ENCODE assay signal across 23 mouse cellular contexts in the genomic region with DNA sequence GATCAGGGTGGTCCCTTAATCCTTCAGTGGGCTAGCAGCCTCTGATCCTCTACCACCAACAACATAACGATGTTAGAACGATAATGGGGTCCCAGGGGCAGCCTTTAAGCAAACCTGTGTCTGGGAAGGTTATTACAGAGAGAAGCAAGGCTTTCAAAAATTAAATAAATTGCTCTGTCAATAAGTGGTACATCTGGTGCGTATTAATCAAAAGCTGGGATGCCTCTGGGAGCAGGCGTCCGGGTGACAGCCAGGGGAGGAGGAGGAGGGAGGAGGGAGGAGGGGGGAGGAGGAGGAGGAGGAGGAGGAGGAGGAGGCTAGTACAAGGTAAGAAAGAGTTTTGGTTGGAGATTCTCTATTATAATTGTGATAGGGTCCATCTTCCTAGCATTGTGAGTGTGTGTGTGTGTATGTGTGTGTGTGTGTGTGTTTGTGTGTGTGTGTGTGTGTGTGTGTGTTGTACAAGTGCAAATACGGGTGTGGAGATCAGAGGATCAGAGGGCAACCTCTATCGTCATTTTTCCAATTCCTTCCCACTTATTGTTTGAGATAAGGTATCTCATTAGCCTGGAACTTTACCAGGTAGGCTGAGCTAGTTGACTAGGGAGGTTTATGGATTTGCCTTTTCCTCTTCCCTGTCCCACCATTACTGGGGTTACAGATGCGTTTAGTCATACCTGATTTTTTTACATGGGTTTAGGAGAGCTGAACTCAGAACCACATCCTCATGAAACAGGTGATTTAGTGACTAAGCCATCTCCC. TPM values are rescaled to one million over a fixed set of nuclear protein-coding genes. Genes with fewer than 3 reads are reported as not detected.
DNase-seq lines count a peak whose midpoint lies in the region; ATAC-seq and TF ChIP-seq lines count a peak whose summit lies in the region.
"Had no signal": no experiment of that assay in that cellular context is flagged by ENCODE, and none has a peak within 500 bp of the region (broad histone marks: within the 10 kb centered on the region; RNA-seq: fewer than 3 reads in every experiment).

No protein-coding gene starts in this region.

- TF ChIP-seq CTCF in gastrocnemius, adult 2 months (IDR thresholded peaks at IDR 0.05) = no peak

- no peaks in the 10 kb centered on the region for H3K36me3 ChIP-seq in embryonic facial prominence, embryonic 14.5 days (ENCODE audit: control insufficient read depth, insufficient read depth, low read length)
- H3K36me3 ChIP-seq: hindbrain, embryonic 15.5 days; liver, embryonic 13.5 days; midbrain, embryonic 13.5 days; neural tube, embryonic 12.5 days had no signal

- H3K27me3 ChIP-seq in embryonic facial prominence, embryonic 14.5 days (replicated peaks; ENCODE audit: control insufficient read depth, insufficient read depth, low read length) = no peaks in the 10 kb centered on the region
- H3K27me3 ChIP-seq: hindbrain, embryonic 15.5 days; liver, embryonic 13.5 days; midbrain, embryonic 13.5 days; neural tube, embryonic 12.5 days had no signal

- H3K27ac ChIP-seq in embryonic facial prominence, embryonic 14.5 days (replicated peaks; ENCODE audit: low read depth, low read length) = no peak overlapping the region
- H3K27ac ChIP-seq in gastrocnemius, adult 2 months = no peak overlapping the region
- H3K27ac ChIP-seq: heart, adult 2 months; hindbrain, embryonic 15.5 days; kidney, postnatal 0 days; liver, embryonic 13.5 days; midbrain, embryonic 13.5 days; neural tube, embryonic 12.5 days had no signal

- H3K4me1 ChIP-seq in embryonic facial prominence, embryonic 14.5 days (ENCODE audit: control insufficient read depth, insufficient read depth, low read length) = no peaks in the 10 kb centered on the region
- H3K4me1 ChIP-seq: hindbrain, embryonic 15.5 days; liver, embryonic 13.5 days; neural tube, embryonic 12.5 days had no signal

- peak; percentile 28 for DNase-seq in embryo, embryonic 10 days (ENCODE audit: low spot score)
- no peak for DNase-seq in embryo, embryonic 9.5 days (ENCODE audit: extremely low spot score)
- DNase-seq in MN1 (ENCODE audit: low spot score) = peak; percentile 11
- DNase-seq in embryonic facial prominence, embryonic 14.5 days (ENCODE audit: low spot score) = peak; percentile 36
- DNase-seq in mesoderm, embryonic 11.5 days (ENCODE audit: low read depth, low spot score) = peak; percentile 41
- no peak for DNase-seq in gastrocnemius, adult 2 months
- no peak for DNase-seq in left cerebral cortex, adult 11 months (ENCODE audit: low spot score)
- DNase-seq: adrenal gland, postnatal 10 days; cerebellum, adult 8-10 months; forebrain, postnatal 0 days; gastrocnemius, postnatal 25 days; heart, adult 2 months; kidney, adult 11 months; liver, embryonic 13.5 days; lung, adult 2 months; lung, postnatal 14 days; retina, postnatal 1 day; right cerebral cortex, postnatal 25 days; thymus, postnatal 25 days had no signal

- intact Hi-C loops in gastrocnemius, adult 2 months (cut with DNase I) = no loop called here

- H3K4me3 ChIP-seq in embryonic facial prominence, embryonic 14.5 days (ENCODE audit: low read depth, low read length) = no peak overlapping the region
- H3K4me3 ChIP-seq in gastrocnemius, adult 2 months = no peak overlapping the region
- H3K4me3 ChIP-seq: heart, adult 2 months; hindbrain, embryonic 15.5 days; liver, embryonic 13.5 days; midbrain, embryonic 13.5 days; neural tube, embryonic 12.5 days had no signal

- H3K9me3 ChIP-seq in embryonic facial prominence, embryonic 14.5 days (ENCODE audit: control insufficient read depth, low read length) = no peaks in the 10 kb centered on the region
- H3K9me3 ChIP-seq: hindbrain, embryonic 15.5 days; liver, embryonic 13.5 days; midbrain, embryonic 13.5 days; neural tube, embryonic 12.5 days had no signal

- 55% methylated on average over 7 of the region's 8 CpGs for WGBS in embryonic facial prominence, embryonic 14.5 days

- H3K4me2 ChIP-seq in embryonic facial prominence, embryonic 14.5 days (ENCODE audit: low read depth, low read length) = no peak overlapping the region
- H3K4me2 ChIP-seq: hindbrain, embryonic 15.5 days; liver, embryonic 13.5 days; midbrain, embryonic 13.5 days; neural tube, embryonic 12.5 days had no signal

- peak; percentile 60; the same call in 1 of the 2 replicates for ATAC-seq in embryonic facial prominence, embryonic 14.5 days (ENCODE audit: low read depth)
- ATAC-seq: forebrain, postnatal 0 days; midbrain, embryonic 13.5 days had no signal

- H3K9ac ChIP-seq in embryonic facial prominence, embryonic 14.5 days (ENCODE audit: low read depth, low read length) = no peak overlapping the region
- H3K9ac ChIP-seq: forebrain, postnatal 0 days; hindbrain, embryonic 15.5 days; liver, embryonic 13.5 days; midbrain, embryonic 13.5 days; neural tube, embryonic 12.5 days had no signal

RNA-seq across cellular contexts. Expression of gene Akap13, which starts 18.7 kb away (rescaled TPM):
- 51.3 and 57.3 TPM in 2 replicates for polyA plus RNA-seq in embryonic facial prominence, embryonic 14.5 days (2014; fragmentation: Nextera tagmentation; extraction: Ambion mirVana)
- total RNA-seq in gastrocnemius, adult 2 months (2021) = 10 to 100 TPM; 53.2 to 75.9 TPM

Comparison
In these comparisons a context has a peak if more than half of its experiments do, and no peak if none do; other contexts are left out.
1. DNase-seq: peak in embryo, embryonic 10 days (single experiment), MN1 (single experiment), embryonic facial prominence, embryonic 14.5 days (single experiment) and mesoderm, embryonic 11.5 days (single experiment); none in embryo, embryonic 9.5 days (single experiment), gastrocnemius, adult 2 months (single experiment) and left cerebral cortex, adult 11 months (single experiment).